ENCODE assay signal across 5 mouse cellular contexts in the genomic region with DNA sequence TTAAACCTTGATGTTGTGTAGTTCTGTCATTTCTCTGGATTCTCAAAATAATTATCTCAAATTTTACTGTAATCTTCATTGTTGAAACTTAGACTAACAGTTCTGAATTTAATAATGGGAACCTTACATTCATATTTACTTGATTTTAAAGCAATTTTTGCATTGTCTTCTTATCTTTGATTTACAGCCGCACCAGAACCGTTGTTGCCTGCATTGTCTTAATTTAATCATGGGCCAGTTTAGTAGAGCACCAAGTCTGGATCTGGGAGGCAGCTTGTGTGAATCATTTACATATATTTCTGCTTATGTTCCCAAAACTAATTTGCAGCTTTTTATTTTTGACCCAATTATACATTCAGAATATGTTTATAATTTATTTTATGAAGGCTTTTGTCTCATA.
"Had no signal": no experiment of that assay in that cellular context is flagged by ENCODE, and none has a peak within 500 bp of the region (broad histone marks: within the 10 kb centered on the region; RNA-seq: fewer than 3 reads in every experiment).

No protein-coding gene starts in this region.

- H3K9ac ChIP-seq: limb, embryonic 13.5 days; lung, embryonic 14.5 days; midbrain, embryonic 15.5 days had no signal

- H3K4me2 ChIP-seq: limb, embryonic 13.5 days; midbrain, embryonic 11.5 days had no signal

- H3K4me3 ChIP-seq: limb, embryonic 13.5 days; midbrain, embryonic 15.5 days had no signal

- H3K27me3 ChIP-seq: limb, embryonic 13.5 days; midbrain, embryonic 15.5 days had no signal

- ATAC-seq: midbrain, embryonic 15.5 days had no signal

- H3K27ac ChIP-seq: limb, embryonic 13.5 days had no signal

- H3K36me3 ChIP-seq: limb, embryonic 13.5 days; midbrain, embryonic 15.5 days had no signal

- DNase-seq: thymus, postnatal 36 days had no signal

- H3K9me3 ChIP-seq: limb, embryonic 13.5 days; midbrain, embryonic 15.5 days had no signal
